Mouse (Mus musculus): ENCODE results near the gene D030056L22Rik.

DNA sequence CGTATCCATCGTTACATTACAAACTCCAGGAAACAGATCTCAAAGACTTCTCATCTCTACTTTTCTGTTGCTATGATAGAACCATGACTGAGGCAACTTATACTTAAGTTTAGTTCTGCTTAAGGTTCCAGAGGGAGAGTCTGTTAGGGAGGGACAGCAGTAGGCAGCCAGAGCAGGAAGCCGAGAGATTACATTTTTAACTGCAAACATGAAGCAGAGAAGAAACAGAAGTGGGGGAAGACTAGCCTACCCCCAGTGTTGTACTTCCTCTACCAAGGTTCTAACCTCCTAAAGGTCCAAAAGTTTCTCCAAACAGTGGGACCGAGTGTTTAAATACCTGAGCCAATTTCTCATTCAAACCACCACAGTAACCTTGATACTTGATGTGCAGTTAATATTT lies 22.9 kb downstream of the D030056L22Rik start:
- TF ChIP-seq MAX (IDR thresholded peaks at IDR 0.05) (no peak), CTCF (IDR thresholded peaks at IDR 0.05; ENCODE audit: control insufficient read depth, insufficient read depth, insufficient read length) (no peak), USF1 (IDR thresholded peaks at IDR 0.05; ENCODE audit: low read depth) (no peak), MYOG (IDR thresholded peaks at IDR 0.05; ENCODE audit: control insufficient read depth, extremely low read depth, insufficient read length) (no peak), CEBPB (IDR thresholded peaks at IDR 0.05; ENCODE audit: low read depth) (no peak), MYOD1 (IDR thresholded peaks at IDR 0.05; ENCODE audit: control insufficient read depth, insufficient read length, low read depth) (no peak), FOSL1 (IDR thresholded peaks at IDR 0.05; ENCODE audit: insufficient read depth, low read length, poor library complexity, severe bottlenecking) (no peak)

All from C2C12 (cell line).